Mouse (Mus musculus) liver, adult 2 months (tissue): Measurements from ENCODE around the gene Cda. TPM values are rescaled to one million over a fixed set of nuclear protein-coding genes. Genes with fewer than 3 reads are reported as not detected.

Source experiments
- DNase-seq: peaks from one replicate; pipeline ENCODE4 v3.0.0-alpha.2; 2011; ENCODE audit warnings: low read depth, low spot score; ENCODE audit errors: extremely low read depth
- H3K27ac ChIP-seq: fragments of 200-500 bp; replicated peaks from 2 replicates; pipeline ENCODE4 v1.5.1; 2012; ENCODE audit warnings: low read depth, mild to moderate bottlenecking, control low read depth, inconsistent platforms, low read length; ENCODE audit not compliant: insufficient read depth
- H3K27me3 ChIP-seq: fragments of 200-500 bp; 2 replicates; pipeline ENCODE4 v1.6.1; 2012; ENCODE audit warnings: mild to moderate bottlenecking, moderate library complexity, low read length, inconsistent platforms; ENCODE audit not compliant: control insufficient read depth, insufficient read depth
- H3K36me3 ChIP-seq: fragments of 200-500 bp; 2 replicates; pipeline ENCODE4 v1.6.1; 2012; ENCODE audit warnings: low read length, inconsistent platforms; ENCODE audit not compliant: control insufficient read depth, insufficient read depth
- H3K4me1 ChIP-seq: fragments of 200-500 bp; 2 replicates; pipeline ENCODE4 v1.6.1; 2011; ENCODE audit warnings: low read length; ENCODE audit not compliant: control insufficient read depth, insufficient read depth
- H3K4me3 ChIP-seq: fragments of 200-500 bp; 2 replicates; pipeline ENCODE4 v1.5.1; 2011; ENCODE audit warnings: low read depth, mild to moderate bottlenecking, control low read depth, low read length, moderate library complexity; ENCODE audit not compliant: insufficient read depth
- H3K79me2 ChIP-seq: fragments of 200-500 bp; 2 replicates; pipeline ENCODE4 v1.6.1; 2012; ENCODE audit warnings: inconsistent platforms, mild to moderate bottlenecking, low read length, moderate library complexity; ENCODE audit not compliant: control insufficient read depth, insufficient read depth
- H3K9ac ChIP-seq: fragments of 200-500 bp; 2 replicates; pipeline ENCODE4 v1.6.1; 2012; ENCODE audit warnings: low read depth, mild to moderate bottlenecking, control low read depth, inconsistent platforms, low read length
- CTCF ChIP-seq: fragments of 200-500 bp; IDR thresholded peaks from 2 replicates; pipeline ENCODE4 v1.5.1; 2011; ENCODE audit warnings: low read depth, low read length, control low read depth
- POLR2A ChIP-seq: fragments of 200-500 bp; IDR thresholded peaks from 2 replicates; pipeline ENCODE4 v1.6.1; 2011; ENCODE audit warnings: low read length, control low read depth; ENCODE audit not compliant: insufficient read depth; ENCODE audit errors: extremely low read depth
- WGBS: fragments of 180-500 bp; shearing (Covaris S2); methylation state at CpG from one replicate; pipeline ENCODE4 v1.1.7; 2018; 5-methylcytosine and 5-hydroxymethylcytosine counted together
- polyA plus RNA-seq: library from polyadenylated mRNA; depleted of rRNA; stranded (reverse); fragments of >200 nt; gene quantifications from 2 replicates; pipeline ENCODE4 v1.2.3, GENCODE M21; 2012
- total RNA-seq: library from RNA; depleted of rRNA; stranded (reverse); fragments of >200 nt; gene quantifications from 2 replicates; pipeline ENCODE4 v1.2.3, GENCODE M21; 2014

Gene Cda
- total and polyA plus RNA-seq, 2 experiments: 4.5 to 34.1 TPM

DNA sequence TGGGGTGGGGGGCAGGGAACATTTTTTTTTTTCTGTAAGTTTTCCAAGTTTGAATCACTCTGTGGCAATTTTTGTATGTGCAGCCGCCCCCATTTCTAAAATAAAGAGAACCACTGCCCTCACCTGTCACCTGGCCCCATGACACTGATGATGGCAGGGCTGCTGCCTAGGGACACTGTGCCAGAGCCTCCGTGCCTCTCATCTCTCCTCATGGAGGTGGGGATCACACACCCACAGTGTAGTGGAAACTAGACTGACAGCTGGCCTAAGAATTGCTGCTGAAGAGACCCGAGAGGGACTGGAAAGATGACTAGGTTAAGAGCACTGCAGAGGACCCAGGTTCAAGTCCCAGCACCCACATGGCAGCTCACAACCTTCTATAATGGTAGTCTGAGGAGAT lies 55.7 kb downstream of the Cda start:
- Histone ChIP-seq H3K79me2 (peaks cover 1% of the 10 kb centered on the region; the same call in 1 of the 2 replicates), H3K36me3 (peaks cover 14% of the 10 kb centered on the region)
- 80% methylated on average over 3 of the region's 3 CpGs for WGBS

DNA sequence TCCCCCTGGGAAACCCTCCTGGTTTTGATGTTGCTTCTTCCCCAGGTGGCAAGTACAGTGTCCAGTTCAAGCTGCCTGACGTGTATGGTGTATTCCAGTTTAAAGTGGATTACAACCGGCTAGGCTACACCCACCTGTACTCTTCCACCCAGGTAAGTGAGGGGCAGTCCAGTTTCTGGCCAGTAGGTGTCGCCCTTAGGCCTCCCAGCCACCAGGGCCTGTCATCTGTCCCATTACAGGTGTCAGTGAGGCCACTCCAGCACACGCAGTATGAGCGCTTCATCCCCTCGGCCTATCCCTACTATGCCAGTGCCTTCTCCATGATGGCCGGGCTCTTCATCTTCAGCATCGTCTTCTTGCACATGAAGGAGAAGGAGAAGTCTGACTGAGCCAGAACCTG lies 56.2 kb downstream of the Cda start:
- DNase-seq: peak; percentile 30

More for the DNA sequence above, 55.7 kb downstream of the Cda start:
- Histone ChIP-seq H3K4me1 (no peaks in the 10 kb centered on the region), H3K27me3 (no peaks in the 10 kb centered on the region), H3K4me3 (no peak overlapping the region), H3K27ac (no peak overlapping the region), H3K9ac (no peak overlapping the region)
- TF ChIP-seq CTCF: no peak
- TF ChIP-seq POLR2A: no peak
- DNase-seq: no peak

DNA sequence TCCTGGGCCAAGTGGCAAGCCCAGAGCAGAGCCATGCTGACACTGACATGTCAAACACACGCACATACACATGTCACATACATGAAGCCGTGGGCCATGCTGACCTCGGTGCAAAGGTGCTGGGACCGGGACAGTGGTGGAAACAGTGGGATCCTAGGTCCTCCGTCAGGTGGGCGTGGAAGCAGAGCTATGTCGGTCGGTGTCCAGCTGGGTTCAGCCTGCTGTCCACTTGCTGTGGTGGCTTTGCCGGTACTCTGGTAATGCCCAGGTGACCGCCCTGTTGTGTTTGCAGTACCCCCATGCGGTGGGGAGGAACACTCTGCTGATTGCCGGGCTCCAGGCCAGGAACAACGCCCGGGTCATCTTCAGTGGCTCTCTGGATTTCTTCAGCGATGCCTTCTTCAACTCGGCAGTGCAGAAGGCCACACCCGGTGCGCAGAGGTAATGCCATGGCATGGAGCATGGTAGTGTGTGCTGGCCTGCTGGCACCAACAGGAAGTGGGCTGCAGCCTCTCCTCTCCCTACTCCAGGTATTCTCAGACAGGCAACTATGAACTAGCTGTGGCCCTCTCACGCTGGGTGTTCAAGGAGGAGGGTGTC lies 57.4 kb downstream of the Cda start:
- Histone ChIP-seq H3K4me1 (peaks cover 5% of the 10 kb centered on the region), H3K27me3 (no peaks in the 10 kb centered on the region), H3K79me2 (peaks cover 3% of the 10 kb centered on the region; the same call in 1 of the 2 replicates), H3K36me3 (peaks cover 7% of the 10 kb centered on the region), H3K9ac (no peak overlapping the region), H3K4me3 (no peak overlapping the region), H3K27ac (no peak overlapping the region)
- TF ChIP-seq CTCF: no peak
- no peak for TF ChIP-seq POLR2A
- DNase-seq: no peak
- WGBS: 86% methylated on average over 19 of the region's 19 CpGs

More for the DNA sequence above, 56.2 kb downstream of the Cda start:
- Histone ChIP-seq H3K4me3 (no peak overlapping the region), H3K27me3 (no peaks in the 10 kb centered on the region), H3K4me1 (no peaks in the 10 kb centered on the region), H3K79me2 (no peaks in the 10 kb centered on the region), H3K27ac (no peak overlapping the region), H3K9ac (no peak overlapping the region), H3K36me3 (peaks cover 9% of the 10 kb centered on the region)
- peak; percentile 93 for TF ChIP-seq CTCF
- no peak for TF ChIP-seq POLR2A
- 56% methylated on average over 8 of the region's 8 CpGs for WGBS

DNA sequence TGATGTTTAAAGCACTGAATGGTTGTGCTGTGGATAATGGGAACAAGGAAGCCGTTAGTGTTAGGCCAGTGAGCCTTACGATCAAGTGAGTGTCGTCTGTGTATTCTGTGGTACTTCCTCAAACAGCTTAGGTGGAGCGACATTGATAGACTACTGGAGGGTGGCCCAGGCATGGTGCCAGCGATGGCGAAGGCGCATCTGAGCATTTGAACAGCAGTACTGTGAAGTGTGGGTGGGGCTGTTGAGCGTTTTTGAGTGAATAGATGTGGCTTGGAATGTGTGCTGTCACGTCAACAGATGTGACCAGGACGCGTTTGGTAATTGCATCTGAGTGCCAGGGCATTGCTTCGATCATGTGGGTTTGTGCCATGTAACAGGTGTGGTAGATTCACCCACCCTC lies 60.1 kb downstream of the Cda start:
- no peaks in the 10 kb centered on the region for H3K27me3 ChIP-seq
- no peak overlapping the region for H3K4me3 ChIP-seq
- DNase-seq: no peak
- peaks cover under 1% of the 10 kb centered on the region; the same call in 1 of the 2 replicates for H3K36me3 ChIP-seq
- no peak overlapping the region for H3K27ac ChIP-seq
- H3K4me1 ChIP-seq: peaks cover 8% of the 10 kb centered on the region
- 89% methylated on average over 12 of the region's 12 CpGs for WGBS
- no peak overlapping the region for H3K9ac ChIP-seq
- peaks cover 9% of the 10 kb centered on the region; the same call in 1 of the 2 replicates for H3K79me2 ChIP-seq
- TF ChIP-seq CTCF (no peak), POLR2A (no peak)

DNA sequence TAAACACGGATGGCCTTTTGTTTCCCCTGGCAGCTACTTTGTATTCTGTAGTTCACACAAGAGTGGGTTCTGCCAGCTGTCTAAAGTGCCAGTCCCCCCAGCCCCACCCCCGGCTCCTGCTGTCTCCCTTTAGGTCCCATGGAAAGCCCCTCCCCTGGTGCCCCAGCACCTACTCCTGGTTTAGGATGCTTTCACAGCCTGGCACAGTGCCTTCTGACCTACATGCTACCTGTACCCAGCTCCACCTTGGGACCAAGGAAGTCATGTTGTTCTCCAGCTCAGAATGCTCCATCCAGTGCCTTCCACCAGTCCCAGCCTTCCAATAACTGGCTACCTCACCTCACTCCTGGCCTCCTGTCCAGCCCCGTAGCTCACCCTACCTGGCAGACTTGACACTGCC lies 60.8 kb downstream of the Cda start:
- TF ChIP-seq POLR2A: no peak
- TF ChIP-seq CTCF: no peak
- DNase-seq: no peak
- WGBS: 90% methylated on average over 3 of the region's 3 CpGs
- peaks cover 9% of the 10 kb centered on the region; the same call in 1 of the 2 replicates for H3K79me2 ChIP-seq
- no peak overlapping the region for H3K9ac ChIP-seq
- peaks cover 8% of the 10 kb centered on the region for H3K4me1 ChIP-seq
- H3K4me3 ChIP-seq: no peak overlapping the region
- no peaks in the 10 kb centered on the region; the same call in 1 of the 2 replicates for H3K36me3 ChIP-seq
- no peaks in the 10 kb centered on the region for H3K27me3 ChIP-seq
- no peak overlapping the region for H3K27ac ChIP-seq
